Mouse (Mus musculus) hindbrain, embryonic 10.5 days (tissue): ENCODE results near the gene Med18. TPM values are rescaled to one million over a fixed set of nuclear protein-coding genes. Genes with fewer than 3 reads are reported as not detected.
A peak's percentile ranks its signal among the peaks of the same experiment; 100 is the strongest.

ENCODE experiments used
- DNase-seq: peaks from one replicate; pipeline ENCODE4 v3.0.0-alpha.2; 2017; ENCODE audit warnings: low spot score
- H3K27ac ChIP-seq: fragments of 300-500 bp; sonication (generic); 2 replicates; pipeline ENCODE4 v1.5.1; 2016; ENCODE audit warnings: mild to moderate bottlenecking, moderate library complexity
- H3K27me3 ChIP-seq: fragments of 300-500 bp; sonication (generic); 2 replicates; pipeline ENCODE4 v1.6.1; 2016; ENCODE audit warnings: mild to moderate bottlenecking; ENCODE audit not compliant: poor library complexity, insufficient read depth, severe bottlenecking
- H3K36me3 ChIP-seq: fragments of 300-500 bp; sonication (generic); 2 replicates; pipeline ENCODE4 v1.6.1; 2016; ENCODE audit warnings: mild to moderate bottlenecking, moderate library complexity
- H3K4me1 ChIP-seq: fragments of 300-500 bp; sonication (generic); replicated peaks from 2 replicates; pipeline ENCODE4 v1.6.1; 2016; ENCODE audit warnings: mild to moderate bottlenecking
- H3K4me3 ChIP-seq: fragments of 300-500 bp; sonication (generic); 2 replicates; pipeline ENCODE4 v1.5.1; 2016; ENCODE audit warnings: mild to moderate bottlenecking, moderate library complexity
- H3K9me3 ChIP-seq: fragments of 300-500 bp; sonication (generic); 2 replicates; pipeline ENCODE4 v1.6.1; 2016; ENCODE audit warnings: mild to moderate bottlenecking, moderate library complexity
- WGBS: fragments of 180-500 bp; shearing (Covaris S2); methylation state at CpG from one replicate; pipeline ENCODE4 v1.1.7; 2016; 5-methylcytosine and 5-hydroxymethylcytosine counted together
- polyA plus RNA-seq: library from polyadenylated mRNA; unstranded; fragments of >200 nt; fragmentation: Nextera tagmentation; extraction: Ambion mirVana; gene quantifications from 2 replicates; pipeline ENCODE4 v1.2.1, GENCODE M21; 2016

The Med18 gene
- polyA plus RNA-seq: 29.0 and 33.3 TPM in 2 replicates

GRCm38 (mm10) chr4:132463430-132464254 is at the start of gene Med18:
Gene Med18, minus strand, starts transcription at chr4:132463921.
- Histone ChIP-seq H3K36me3 (peaks cover 35% of the 10 kb centered on the region), H3K9me3 (no peaks in the 10 kb centered on the region), H3K27me3 (no peaks in the 10 kb centered on the region), H3K4me1 (peaks cover 17% of the 10 kb centered on the region), H3K4me3 (peak within 1 kb of the TSS; percentile 93), H3K27ac (peak within 1 kb of the TSS; percentile 88)
- under 1% methylated on average over 44 of the region's 44 CpGs for WGBS
- DNase-seq: peak; percentile 95

DNA sequence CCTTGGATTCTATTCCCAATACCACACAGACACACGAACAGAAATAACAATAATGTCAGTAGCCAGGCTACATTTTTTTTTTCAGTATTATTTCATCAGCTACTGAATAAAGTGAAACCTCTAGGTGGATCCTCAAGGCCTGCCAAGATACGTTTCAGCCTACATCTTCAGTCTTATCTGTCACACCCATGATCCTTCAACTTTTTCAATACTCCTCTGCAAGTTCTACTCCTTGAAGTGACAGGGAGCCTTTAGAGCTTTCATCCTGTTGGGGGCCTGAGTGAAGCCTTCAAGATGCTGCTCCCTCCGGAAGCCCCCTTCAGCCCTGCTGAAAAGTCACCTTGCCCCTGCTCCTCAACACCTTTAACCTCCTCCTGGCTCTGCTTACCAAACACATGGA is 48.4 kb upstream of the Med18 start:
- no peak for DNase-seq
- 79% methylated on average over 3 of the region's 3 CpGs for WGBS
- peaks cover 50% of the 10 kb centered on the region for H3K4me1 ChIP-seq

GRCm38 (mm10) chr4:132510352-132510798 is 46.7 kb upstream of the Med18 start, which contains the start of gene Sesn2:
Gene Sesn2, minus strand, starts transcription at chr4:132510501.
- peaks cover 11% of the 10 kb centered on the region for H3K27me3 ChIP-seq
- peak within 1 kb of the TSS; percentile 89 for H3K27ac ChIP-seq
- H3K9me3 ChIP-seq: no peaks in the 10 kb centered on the region
- H3K4me3 ChIP-seq: peak within 1 kb of the TSS; percentile 86
- peaks cover 54% of the 10 kb centered on the region for H3K4me1 ChIP-seq
- H3K36me3 ChIP-seq: no peaks in the 10 kb centered on the region
- DNase-seq: peak; percentile 96
- whole genome bisulfite sequencing: under 1% methylated on average over 32 of the region's 32 CpGs

More for the DNA sequence above, 48.4 kb upstream of the Med18 start:
- Histone ChIP-seq H3K27ac (no peak overlapping the region), H3K4me3 (no peak overlapping the region), H3K9me3 (no peaks in the 10 kb centered on the region), H3K36me3 (no peaks in the 10 kb centered on the region), H3K27me3 (peaks cover 11% of the 10 kb centered on the region)

DNA sequence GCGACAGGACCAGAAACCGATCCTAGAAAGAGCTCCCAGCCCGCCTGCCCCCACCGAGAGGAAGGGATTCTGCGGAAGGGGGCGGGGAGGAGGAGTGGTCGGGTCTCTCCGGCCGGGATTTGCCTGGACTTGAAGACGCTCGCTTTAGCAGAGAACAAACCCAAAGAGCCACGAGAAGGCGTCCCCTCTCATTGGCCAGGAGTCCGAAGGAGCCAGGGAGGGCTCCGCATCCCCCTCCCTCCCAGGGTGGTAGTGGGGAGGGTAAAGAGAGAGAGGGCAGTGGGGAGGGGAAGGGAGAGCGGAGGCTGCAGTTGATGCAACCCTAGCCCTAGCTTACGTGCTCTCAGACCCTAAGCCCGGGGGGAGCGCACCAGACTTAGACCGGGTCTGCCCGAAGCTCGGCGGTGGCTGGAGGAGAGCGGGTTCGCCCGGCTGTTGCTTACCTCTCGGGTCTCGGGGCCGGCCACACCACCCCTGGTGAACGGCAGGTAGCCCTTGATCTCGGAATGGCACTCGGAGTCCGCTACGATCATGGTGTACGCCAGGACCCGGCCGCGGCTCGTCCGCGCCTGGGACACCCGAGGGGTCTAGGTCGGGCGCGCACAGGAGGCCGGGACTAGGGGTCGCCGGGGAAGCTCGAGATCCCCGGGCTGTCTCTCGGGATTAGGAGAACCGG is 46.0 kb upstream of the Med18 start:
- peak overlapping the region; percentile 86 for H3K4me3 ChIP-seq
- peaks cover 11% of the 10 kb centered on the region for H3K27me3 ChIP-seq
- H3K9me3 ChIP-seq: no peaks in the 10 kb centered on the region
- peaks cover 56% of the 10 kb centered on the region for H3K4me1 ChIP-seq
- H3K36me3 ChIP-seq: no peaks in the 10 kb centered on the region
- peak; percentile 89 for DNase-seq
- under 1% methylated on average over 52 of the region's 52 CpGs for WGBS
- peak overlapping the region; percentile 89 for H3K27ac ChIP-seq

GRCm38 (mm10) chr4:132507210-132507609 is 43.5 kb upstream of the Med18 start:
- peaks cover 47% of the 10 kb centered on the region for H3K4me1 ChIP-seq
- H3K36me3 ChIP-seq: no peaks in the 10 kb centered on the region
- H3K27ac ChIP-seq: no peak overlapping the region
- 36% methylated on average over 2 of the region's 2 CpGs for WGBS
- no peaks in the 10 kb centered on the region for H3K9me3 ChIP-seq
- DNase-seq: no peak
- H3K27me3 ChIP-seq: peaks cover 5% of the 10 kb centered on the region; the same call in 1 of the 2 replicates
- H3K4me3 ChIP-seq: no peak overlapping the region

DNA sequence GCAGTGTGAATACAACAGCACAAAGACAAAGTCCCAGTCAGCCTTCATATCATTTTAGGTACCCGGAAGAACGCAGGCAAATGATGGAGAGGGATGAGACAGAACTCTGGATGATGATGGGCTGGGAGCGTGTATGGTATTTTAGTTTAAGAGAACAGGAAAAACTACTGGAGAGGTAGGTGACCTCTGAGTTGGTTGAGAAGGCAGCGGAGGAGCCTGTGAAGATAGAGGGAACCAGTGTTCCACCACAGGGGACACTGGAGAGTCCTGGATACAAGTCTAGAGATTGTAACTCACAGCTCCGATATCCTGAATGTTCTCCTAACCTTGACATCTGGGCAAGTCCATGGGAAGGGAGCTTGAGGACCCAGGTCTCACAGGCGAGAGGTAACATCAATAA is 42.5 kb upstream of the Med18 start:
- Histone ChIP-seq H3K4me3 (no peak overlapping the region), H3K9me3 (no peaks in the 10 kb centered on the region), H3K36me3 (no peaks in the 10 kb centered on the region), H3K27me3 (peaks cover 3% of the 10 kb centered on the region; the same call in 1 of the 2 replicates), H3K27ac (no peak overlapping the region), H3K4me1 (peaks cover 47% of the 10 kb centered on the region)
- DNase-seq: no peak
- WGBS: 74% methylated on average over 6 of the region's 6 CpGs

DNA sequence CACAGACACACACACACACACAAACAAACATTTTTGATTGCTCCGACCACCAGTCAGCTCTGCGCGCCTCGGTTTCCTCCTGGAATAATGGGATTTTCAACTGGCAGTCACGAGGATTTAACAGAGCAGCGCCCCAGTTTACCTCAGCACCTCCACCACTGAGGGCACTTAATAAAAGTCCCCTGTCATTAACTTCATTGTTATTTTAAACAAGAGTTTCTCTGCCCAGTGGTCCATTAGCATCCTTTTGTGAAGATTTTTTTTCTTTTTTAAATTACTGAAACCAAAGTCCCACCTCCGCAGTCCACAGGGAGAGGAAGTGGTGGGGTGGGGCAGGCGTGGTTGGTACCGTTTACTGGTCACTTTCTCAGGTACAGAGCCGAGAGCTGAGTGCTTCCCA is 42.1 kb upstream of the Med18 start:
- Histone ChIP-seq H3K27ac (no peak overlapping the region), H3K4me1 (peaks cover 47% of the 10 kb centered on the region), H3K4me3 (no peak overlapping the region), H3K27me3 (no peaks in the 10 kb centered on the region), H3K36me3 (no peaks in the 10 kb centered on the region), H3K9me3 (no peaks in the 10 kb centered on the region)
- no peak for DNase-seq
- WGBS: 27% methylated on average over 10 of the region's 10 CpGs

DNA sequence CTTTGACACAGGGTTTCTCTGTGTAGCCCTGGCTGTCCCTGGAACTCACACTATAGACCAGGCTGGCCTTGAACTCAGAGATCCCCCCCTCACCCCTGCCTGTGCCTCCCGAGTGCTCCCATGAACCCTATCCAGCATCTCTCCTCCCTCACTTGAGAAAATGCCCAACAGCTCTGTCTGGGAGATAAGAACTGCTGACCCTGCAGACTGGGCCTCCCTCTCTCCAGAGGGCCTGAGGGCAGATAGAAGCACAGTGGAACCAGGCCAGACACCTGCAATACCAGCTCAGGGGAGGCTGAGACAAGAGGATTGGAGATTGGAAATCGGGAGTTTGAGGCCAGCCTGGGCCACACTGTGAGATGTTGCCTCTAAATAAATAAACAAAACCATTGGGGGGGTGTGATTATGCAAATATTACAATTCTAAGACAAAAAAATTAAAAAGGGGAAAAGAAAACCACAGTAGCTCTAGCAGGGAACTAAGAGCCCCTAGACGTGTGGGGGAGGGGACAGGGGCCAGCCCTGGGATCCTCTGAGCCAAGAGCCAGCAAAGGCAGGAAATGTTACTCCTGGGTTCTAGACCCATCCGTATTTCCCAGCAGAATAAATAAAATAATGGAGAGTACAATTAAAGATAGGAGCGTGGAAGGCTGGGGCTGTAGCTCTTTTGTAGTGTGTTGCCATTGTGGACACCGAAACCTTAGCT is 41.5 kb upstream of the Med18 start:
- 60% methylated on average over 6 of the region's 6 CpGs for WGBS
- no peak overlapping the region for H3K27ac ChIP-seq
- DNase-seq: no peak

DNA sequence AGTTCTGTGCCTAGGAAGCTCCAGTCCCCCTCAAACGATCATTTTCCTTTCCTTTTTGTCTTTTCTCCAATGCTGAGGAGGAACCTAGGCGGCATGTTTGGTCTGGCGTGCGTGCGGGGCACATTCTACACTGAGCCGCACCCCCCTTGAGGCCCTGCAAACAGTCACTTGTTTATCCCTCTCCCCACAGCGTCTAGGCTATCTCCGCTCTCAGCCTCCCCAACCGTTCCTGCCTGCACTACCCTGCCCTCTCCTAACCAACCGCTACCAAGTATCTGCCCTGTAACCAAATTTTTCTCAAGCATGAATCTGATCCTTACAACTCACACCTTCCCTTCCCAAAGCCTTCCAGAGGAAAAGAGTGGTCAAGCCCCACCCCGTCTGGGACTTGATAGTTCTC is 39.6 kb upstream of the Med18 start:
- 83% methylated on average over 11 of the region's 11 CpGs for WGBS
- no peak overlapping the region for H3K27ac ChIP-seq
- peaks cover 26% of the 10 kb centered on the region for H3K4me1 ChIP-seq
- peaks cover 14% of the 10 kb centered on the region for H3K36me3 ChIP-seq
- no peak for DNase-seq
- no peaks in the 10 kb centered on the region for H3K27me3 ChIP-seq
- H3K4me3 ChIP-seq: no peak overlapping the region
- no peaks in the 10 kb centered on the region for H3K9me3 ChIP-seq

More for the DNA sequence above, 41.5 kb upstream of the Med18 start:
- no peaks in the 10 kb centered on the region for H3K27me3 ChIP-seq
- H3K4me1 ChIP-seq: peaks cover 43% of the 10 kb centered on the region
- H3K36me3 ChIP-seq: no peaks in the 10 kb centered on the region
- H3K4me3 ChIP-seq: no peak overlapping the region
- no peaks in the 10 kb centered on the region for H3K9me3 ChIP-seq

DNA sequence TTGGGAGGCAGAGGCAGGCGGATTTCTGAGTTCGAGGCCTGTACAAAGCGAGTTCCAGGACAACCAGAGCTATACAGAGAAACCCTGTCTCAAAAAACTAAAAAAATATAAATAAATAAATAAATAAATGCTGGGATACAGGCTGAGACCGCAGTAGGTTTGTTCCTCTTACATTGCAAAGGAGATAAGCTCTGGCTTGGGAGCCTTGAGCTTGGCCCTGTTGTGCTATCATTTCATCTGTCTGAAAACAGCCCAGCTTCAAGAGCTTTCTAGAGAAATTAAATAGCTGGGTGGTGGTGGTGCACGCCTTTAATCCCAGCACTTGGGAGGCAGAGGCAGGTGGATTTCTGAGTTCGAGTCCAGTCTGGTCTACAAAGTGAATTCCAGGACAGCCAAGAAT is 37.9 kb upstream of the Med18 start:
- H3K27me3 ChIP-seq: no peaks in the 10 kb centered on the region
- H3K4me3 ChIP-seq: no peak overlapping the region
- H3K4me1 ChIP-seq: peaks cover 17% of the 10 kb centered on the region
- no peaks in the 10 kb centered on the region for H3K9me3 ChIP-seq
- H3K36me3 ChIP-seq: peaks cover 31% of the 10 kb centered on the region
- WGBS: 90% methylated on average over 6 of the region's 6 CpGs
- H3K27ac ChIP-seq: no peak overlapping the region
- no peak for DNase-seq

- Histone ChIP-seq H3K9me3 (no peaks in the 10 kb centered on the region), H3K27ac (no peak overlapping the region), H3K4me1 (peaks cover 11% of the 10 kb centered on the region), H3K4me3 (no peak overlapping the region), H3K36me3 (peaks cover 74% of the 10 kb centered on the region), H3K27me3 (no peaks in the 10 kb centered on the region)
- WGBS: 91% methylated on average over 20 of the region's 20 CpGs
- no peak for DNase-seq
Observed at GRCm38 (mm10) chr4:132494271-132494918, 30.7 kb upstream of the Med18 start.
